ENCODE assay signal across 22 mouse cellular contexts in genomic region chr1:158697423-158697822, GRCm38 (mm10).
A peak's percentile ranks its signal among the peaks of the same experiment; 100 is the strongest.
DNase-seq lines count a peak whose midpoint lies in the region; TF ChIP-seq lines count a peak whose summit lies in the region.
"Had no signal": no experiment of that assay in that cellular context is flagged by ENCODE, and none has a peak within 500 bp of the region (broad histone marks: within the 10 kb centered on the region; RNA-seq: fewer than 3 reads in every experiment).

No protein-coding gene starts in this region.

- H3K27me3 ChIP-seq in MEL (ENCODE audit: control insufficient read depth in 1 of 2, insufficient read depth in 2 of 2, low read length in 2 of 2) = no peaks in the 10 kb centered on the region
- H3K27me3 ChIP-seq: embryonic facial prominence, embryonic 15.5 days; forebrain, embryonic 15.5 days; heart, embryonic 12.5 days; intestine, embryonic 15.5 days had no signal

- H3K9me3 ChIP-seq in MEL (replicated peaks; ENCODE audit: insufficient read depth, low read length) = no peaks in the 10 kb centered on the region
- H3K9me3 ChIP-seq: embryonic facial prominence, embryonic 15.5 days; forebrain, embryonic 10.5 days; forebrain, embryonic 15.5 days; heart, embryonic 12.5 days; hindbrain, embryonic 10.5 days; intestine, embryonic 15.5 days had no signal

- DNase-seq in 3T3-L1 (ENCODE audit: low read depth, low spot score) = peak; percentile 42
- peak; percentile 7 for DNase-seq in 416B (ENCODE audit: low read depth)
- DNase-seq in MEL (ENCODE audit: low read depth, low spot score) = peak; percentile 7
- peak; percentile 11 for DNase-seq in R1 (ENCODE audit: low read depth, low spot score)
- no peak for DNase-seq in cerebellum, adult 18-20 months
- DNase-seq in natural killer cell, adult 2 months (ENCODE audit: low spot score in 2 of 2) = no peak
- no peak for DNase-seq in spleen, postnatal 10 days (ENCODE audit: low spot score in 2 of 2)
- DNase-seq: adrenal gland, postnatal 14 days; cerebellum, adult 11-12 months; cerebellum, adult 9-11 months; gastrocnemius, postnatal 36 days; heart, adult 2 months; kidney, adult 18-20 months had no signal

- H3K9ac ChIP-seq in MEL (ENCODE audit: control insufficient read depth, low read depth, low read length, poor library complexity, severe bottlenecking) = no peak overlapping the region
- H3K9ac ChIP-seq: embryonic facial prominence, embryonic 15.5 days; forebrain, embryonic 15.5 days; heart, embryonic 12.5 days; hindbrain, embryonic 14.5 days; intestine, embryonic 15.5 days had no signal

- no peak for TF ChIP-seq RAD21 in MEL (IDR thresholded peaks at IDR 0.05; ENCODE audit: low read depth, low read length)

- no peak for TF ChIP-seq EP300 in MEL (IDR thresholded peaks at IDR 0.05; ENCODE audit: low read depth in 1 of 2, low read length in 2 of 2)

- H3K79me2 ChIP-seq in MEL (ENCODE audit: control insufficient read depth, insufficient read depth, low read length, poor library complexity) = no peaks in the 10 kb centered on the region

- H3K4me3 ChIP-seq in MEL (ENCODE audit: control insufficient read depth in 1 of 2, insufficient read depth in 1 of 2, low read depth in 2 of 2, low read length in 2 of 2) = no peak overlapping the region
- H3K4me3 ChIP-seq: embryonic facial prominence, embryonic 15.5 days; erythroblast, embryonic 14.5 days; forebrain, embryonic 10.5 days; forebrain, embryonic 15.5 days; heart, adult 2 months; heart, embryonic 12.5 days; hindbrain, embryonic 10.5 days; intestine, embryonic 15.5 days had no signal

- H3K4me1 ChIP-seq in MEL (ENCODE audit: control insufficient read depth in 1 of 2, insufficient read depth in 2 of 2, low read length in 2 of 2) = peaks cover 0 to 3% of the 10 kb centered on the region in 2 experiments; a peak in 1 of 4 replicates
- H3K4me1 ChIP-seq: embryonic facial prominence, embryonic 15.5 days; forebrain, embryonic 10.5 days; forebrain, embryonic 15.5 days; heart, embryonic 12.5 days; hindbrain, embryonic 10.5 days; intestine, embryonic 15.5 days had no signal

- peaks cover 0 to 2% of the 10 kb centered on the region in 2 experiments; a peak in 2 of 4 replicates for H3K36me3 ChIP-seq in MEL (ENCODE audit: control insufficient read depth in 1 of 2, insufficient read depth in 2 of 2, low read length in 2 of 2)
- H3K36me3 ChIP-seq: embryonic facial prominence, embryonic 15.5 days; forebrain, embryonic 10.5 days; forebrain, embryonic 15.5 days; G1E; heart, embryonic 12.5 days; hindbrain, embryonic 10.5 days; intestine, embryonic 15.5 days had no signal

- TF ChIP-seq CTCF in MEL (IDR thresholded peaks at IDR 0.05 in 2 of 3, conservative IDR thresholded peaks at IDR 0.05 in 1 of 3; ENCODE audit: control insufficient read depth in 1 of 3, insufficient read depth in 1 of 3, low read depth in 2 of 3, low read length in 3 of 3, poor library complexity in 1 of 3, severe bottlenecking in 1 of 3) = peak in 1 of 3 experiments; percentile 9; a peak in 1 of 6 replicates

- H3K27ac ChIP-seq in MEL (ENCODE audit: control insufficient read depth, low read depth, low read length) = no peak overlapping the region
- H3K27ac ChIP-seq: embryonic facial prominence, embryonic 15.5 days; forebrain, embryonic 10.5 days; forebrain, embryonic 15.5 days; heart, adult 2 months; hindbrain, embryonic 10.5 days; hindbrain, embryonic 14.5 days; intestine, embryonic 15.5 days had no signal

- no peak for TF ChIP-seq POLR2A in MEL (IDR thresholded peaks at IDR 0.05; ENCODE audit: control insufficient read depth in 1 of 2, insufficient read depth in 1 of 2, low read depth in 1 of 2, low read length in 2 of 2, poor library complexity in 1 of 2)

TF ChIP-seq in MEL, 35 proteins besides CTCF, POLR2A, EP300 and RAD21:
- TF ChIP-seq USF1 (IDR thresholded peaks at IDR 0.05; ENCODE audit: low read depth, low read length) (peak; percentile 29; the same call in 1 of the 2 replicates), MYC (IDR thresholded peaks at IDR 0.05; ENCODE audit: low read depth, low read length) (no peak)

Comparison
In these comparisons a context has a peak if more than half of its experiments do, and no peak if none do; other contexts are left out.
1. DNase-seq: peak in 3T3-L1 (single experiment), 416B (single experiment), MEL (single experiment) and R1 (single experiment); none in cerebellum, adult 18-20 months (0 of 2), natural killer cell, adult 2 months (0 of 2) and spleen, postnatal 10 days (0 of 2).